Mouse (Mus musculus) kidney, adult 2 months (tissue): ENCODE results near the gene Zfp568. TPM values are rescaled to one million over a fixed set of nuclear protein-coding genes. Genes with fewer than 3 reads are reported as not detected.
"Not testable (repeated sequence)": the region's sequence is repeated elsewhere in the genome, so short reads cannot be mapped to it uniquely, and the experiment has no call there.

Experiments
- DNase-seq: peaks from one replicate; pipeline ENCODE4 v3.0.0; 2021
- H3K27ac ChIP-seq: fragments of 200-500 bp; 2 replicates; pipeline ENCODE4 v1.5.1; 2012; ENCODE audit warnings: low read depth, low read length, control low read depth, inconsistent platforms; ENCODE audit not compliant: insufficient read depth
- H3K27me3 ChIP-seq: fragments of 200-500 bp; replicated peaks from 2 replicates; pipeline ENCODE4 v1.6.1; 2012; ENCODE audit warnings: mild to moderate bottlenecking, moderate library complexity, low read length, inconsistent platforms; ENCODE audit not compliant: control insufficient read depth, insufficient read depth
- H3K36me3 ChIP-seq: fragments of 200-500 bp; 2 replicates; pipeline ENCODE4 v1.6.1; 2012; ENCODE audit warnings: mild to moderate bottlenecking, moderate library complexity, low read length, inconsistent platforms; ENCODE audit not compliant: control insufficient read depth, insufficient read depth
- H3K4me1 ChIP-seq: fragments of 200-500 bp; 2 replicates; pipeline ENCODE4 v1.6.1; 2011; ENCODE audit warnings: low read length; ENCODE audit not compliant: control insufficient read depth, insufficient read depth
- H3K4me3 ChIP-seq: fragments of 200-500 bp; 2 replicates; pipeline ENCODE4 v1.5.1; 2011; ENCODE audit warnings: mild to moderate bottlenecking, low read depth, low read length, control low read depth; ENCODE audit not compliant: insufficient read depth
- CTCF ChIP-seq: fragments of 200-500 bp; conservative IDR thresholded peaks from 2 replicates; pipeline ENCODE4 v1.5.1; 2011; ENCODE audit warnings: low read depth, mild to moderate bottlenecking, control low read depth, low read length, moderate library complexity, mixed read lengths; ENCODE audit not compliant: insufficient read depth, insufficient read length
- POLR2A ChIP-seq: fragments of 200-500 bp; IDR thresholded peaks from one replicate; pipeline ENCODE4 v1.6.1; 2011; ENCODE audit warnings: low read depth, low read length, control low read depth
- WGBS: fragments of 180-500 bp; shearing (Covaris S2); methylation state at CpG from one replicate; pipeline ENCODE4 v1.1.7; 2018; 5-methylcytosine and 5-hydroxymethylcytosine counted together
- polyA plus RNA-seq: library from polyadenylated mRNA; depleted of rRNA; stranded (reverse); fragments of >200 nt; gene quantifications from 2 replicates; pipeline ENCODE4 v1.2.3, GENCODE M21; 2012

Gene Zfp568
- polyA plus RNA-seq, 1 experiment: 4.5 TPM

DNA sequence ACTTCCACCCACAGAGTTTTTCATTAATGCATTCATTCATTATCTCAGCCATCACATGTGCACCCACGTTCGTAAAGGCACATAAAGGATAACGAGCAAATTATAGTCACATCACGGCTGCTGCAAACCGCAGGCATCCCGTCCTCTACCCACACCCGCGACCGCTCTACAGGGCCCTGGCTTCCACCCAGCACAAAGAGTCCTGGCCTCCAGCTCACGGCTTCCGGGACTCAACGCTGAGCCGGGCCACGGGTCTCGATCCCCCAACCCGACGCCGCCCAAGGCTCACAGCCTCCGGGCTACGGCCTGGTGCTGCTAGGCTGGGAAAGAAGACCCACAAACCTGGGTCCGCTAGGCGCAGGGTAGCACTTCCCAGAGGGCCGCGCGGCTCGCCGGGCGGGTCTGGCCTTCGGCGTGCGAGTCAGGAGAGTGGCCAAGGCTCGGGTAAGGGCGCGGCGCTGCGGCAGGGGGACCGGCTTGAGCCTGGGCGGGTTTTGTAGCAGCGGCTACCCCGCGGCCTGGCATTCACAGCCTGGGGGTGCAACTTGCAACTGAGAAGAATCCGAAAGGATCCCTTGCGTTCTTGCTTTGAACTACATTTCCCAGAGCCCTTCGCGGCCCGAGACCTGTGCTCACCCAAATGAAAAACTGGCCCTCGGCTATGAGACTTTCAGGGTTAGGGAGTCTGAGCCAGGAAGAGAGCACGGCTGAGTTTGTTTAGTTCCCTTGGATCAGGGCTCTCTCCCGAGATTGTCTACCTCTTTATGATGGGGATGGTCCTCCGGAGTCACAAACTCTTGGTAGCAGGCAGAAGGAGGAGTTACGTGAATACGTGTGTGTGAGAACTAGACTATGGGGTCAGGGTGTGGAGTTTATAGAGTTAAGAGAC lies 30.0 kb upstream of the Zfp568 start, which contains the start of gene Zfp74:
Zfp74 (minus strand) TSS at position 577 of the 889 bp plus-strand sequence.
- no peaks in the 10 kb centered on the region for H3K36me3 ChIP-seq
- TF ChIP-seq POLR2A: no peak
- no peak for TF ChIP-seq CTCF
- under 1% methylated on average over 52 of the region's 52 CpGs for WGBS
- H3K4me3 ChIP-seq: peak within 1 kb of the TSS; percentile 94
- no peaks in the 10 kb centered on the region for H3K27me3 ChIP-seq
- peak; percentile 88 for DNase-seq
- H3K27ac ChIP-seq: peak within 1 kb of the TSS; percentile 92
- no peaks in the 10 kb centered on the region for H3K4me1 ChIP-seq

DNA sequence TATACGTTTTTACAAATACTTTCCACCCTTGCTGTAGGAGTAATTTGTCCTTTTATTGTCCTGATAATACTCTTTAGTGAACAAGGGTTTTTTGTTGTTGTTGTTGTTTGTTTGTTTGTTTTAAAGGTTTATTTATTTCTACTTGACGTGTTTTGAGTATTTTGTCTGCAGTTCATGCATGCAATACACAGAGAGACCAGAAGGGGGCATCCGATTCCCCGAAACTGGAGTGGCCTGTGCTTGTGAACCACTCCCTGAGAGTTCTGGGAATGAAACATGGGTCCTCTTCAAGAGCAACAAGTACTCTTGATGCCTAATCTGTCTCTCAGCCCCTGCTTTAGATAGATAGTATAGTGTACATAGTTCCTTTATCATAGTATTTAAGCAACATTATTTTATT lies 29.0 kb upstream of the Zfp568 start:
- DNase-seq: peak; percentile 70
- Histone ChIP-seq H3K4me1 (no peaks in the 10 kb centered on the region), H3K36me3 (no peaks in the 10 kb centered on the region), H3K27ac (no peak overlapping the region), H3K4me3 (no peak overlapping the region), H3K27me3 (no peaks in the 10 kb centered on the region)
- 11% methylated on average over 4 of the region's 4 CpGs for WGBS
- TF ChIP-seq CTCF (peak; percentile 67), POLR2A (no peak)

DNA sequence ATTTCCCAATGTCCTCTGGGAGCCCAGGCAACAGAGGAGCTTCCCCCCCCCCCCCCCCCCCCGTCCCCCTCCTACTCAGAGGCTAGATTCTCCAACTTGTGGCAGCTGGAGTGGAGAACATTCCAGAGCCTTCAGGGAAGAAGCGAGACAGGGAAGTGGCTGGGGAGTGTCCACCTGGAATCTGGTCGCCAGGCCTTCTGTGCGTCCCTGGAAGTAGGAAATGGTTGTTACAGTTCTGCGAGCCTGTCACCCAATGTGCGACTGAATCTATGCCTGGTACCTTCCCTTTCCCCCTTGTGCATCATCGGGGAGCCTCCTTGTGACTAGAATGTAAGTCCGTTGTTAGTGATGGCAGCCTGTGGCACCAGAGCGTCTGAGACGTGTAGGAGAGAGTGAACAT lies 27.5 kb upstream of the Zfp568 start:
- peak overlapping the region; percentile 1 for H3K4me3 ChIP-seq
- no peak for TF ChIP-seq POLR2A
- TF ChIP-seq CTCF: no peak
- DNase-seq: peak; percentile 14
- no peaks in the 10 kb centered on the region for H3K27me3 ChIP-seq
- no peaks in the 10 kb centered on the region for H3K4me1 ChIP-seq
- H3K36me3 ChIP-seq: no peaks in the 10 kb centered on the region
- 49% methylated on average over 10 of the region's 10 CpGs for WGBS
- H3K27ac ChIP-seq: no peak overlapping the region

DNA sequence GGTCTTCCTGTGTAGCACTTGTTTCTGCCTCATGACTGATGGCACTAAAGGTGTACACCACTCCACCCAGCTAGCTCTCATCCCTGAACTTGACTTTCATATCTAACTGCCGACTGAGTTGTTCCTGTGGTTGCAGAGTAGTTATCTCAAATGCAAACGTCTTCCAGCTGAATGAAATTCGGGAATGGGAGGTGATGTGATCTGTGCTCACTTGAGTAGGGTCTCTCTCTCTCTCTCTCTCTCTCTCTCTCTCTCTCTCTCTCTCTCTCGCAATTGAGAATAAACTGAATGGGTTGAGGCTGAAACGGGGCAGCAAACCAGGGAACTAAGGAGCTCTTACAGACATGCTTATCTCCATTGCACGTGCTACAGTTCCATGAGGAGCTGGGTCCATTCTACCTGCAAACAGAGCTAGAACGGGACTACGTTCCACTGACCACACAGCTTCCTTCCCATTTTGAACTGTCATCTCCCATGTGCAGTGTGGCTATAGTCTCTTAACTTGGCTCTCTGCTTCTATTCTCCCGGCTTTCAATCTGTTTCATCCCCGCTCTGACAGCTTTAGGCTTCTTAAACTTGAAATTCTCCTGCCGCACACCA lies 25.5 kb upstream of the Zfp568 start:
- Histone ChIP-seq H3K36me3 (no peaks in the 10 kb centered on the region), H3K27ac (no peak overlapping the region), H3K4me3 (no peak overlapping the region), H3K4me1 (no peaks in the 10 kb centered on the region), H3K27me3 (no peaks in the 10 kb centered on the region)
- no peak for DNase-seq
- 87% methylated on average over 11 of the region's 11 CpGs for WGBS
- TF ChIP-seq POLR2A: no peak
- TF ChIP-seq CTCF: no peak

DNA sequence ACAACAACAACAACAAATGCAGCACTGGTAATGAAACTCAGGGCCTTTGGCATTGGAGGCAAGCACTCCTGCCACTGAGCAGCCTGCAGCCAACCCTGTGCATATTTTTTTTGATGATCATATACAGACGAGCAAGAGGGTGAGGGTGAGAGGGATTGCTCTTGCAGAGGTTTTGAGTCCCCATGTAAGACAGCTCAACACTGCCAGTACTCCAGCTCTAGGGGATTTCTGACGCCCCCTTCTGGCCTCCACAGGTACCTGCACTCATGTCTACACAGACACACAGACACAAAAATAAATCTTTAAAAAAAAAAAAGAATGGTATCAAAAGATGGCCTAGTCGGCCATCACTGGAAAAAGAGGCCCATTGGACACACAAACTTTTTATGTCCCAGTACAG lies 24.8 kb upstream of the Zfp568 start:
- WGBS: 60% methylated on average over 3 of the region's 3 CpGs
- Histone ChIP-seq H3K4me3 (no peak overlapping the region), H3K4me1 (no peaks in the 10 kb centered on the region), H3K27me3 (no peaks in the 10 kb centered on the region), H3K27ac (no peak overlapping the region), H3K36me3 (no peaks in the 10 kb centered on the region)
- DNase-seq: no peak
- TF ChIP-seq CTCF (no peak), POLR2A (no peak)

DNA sequence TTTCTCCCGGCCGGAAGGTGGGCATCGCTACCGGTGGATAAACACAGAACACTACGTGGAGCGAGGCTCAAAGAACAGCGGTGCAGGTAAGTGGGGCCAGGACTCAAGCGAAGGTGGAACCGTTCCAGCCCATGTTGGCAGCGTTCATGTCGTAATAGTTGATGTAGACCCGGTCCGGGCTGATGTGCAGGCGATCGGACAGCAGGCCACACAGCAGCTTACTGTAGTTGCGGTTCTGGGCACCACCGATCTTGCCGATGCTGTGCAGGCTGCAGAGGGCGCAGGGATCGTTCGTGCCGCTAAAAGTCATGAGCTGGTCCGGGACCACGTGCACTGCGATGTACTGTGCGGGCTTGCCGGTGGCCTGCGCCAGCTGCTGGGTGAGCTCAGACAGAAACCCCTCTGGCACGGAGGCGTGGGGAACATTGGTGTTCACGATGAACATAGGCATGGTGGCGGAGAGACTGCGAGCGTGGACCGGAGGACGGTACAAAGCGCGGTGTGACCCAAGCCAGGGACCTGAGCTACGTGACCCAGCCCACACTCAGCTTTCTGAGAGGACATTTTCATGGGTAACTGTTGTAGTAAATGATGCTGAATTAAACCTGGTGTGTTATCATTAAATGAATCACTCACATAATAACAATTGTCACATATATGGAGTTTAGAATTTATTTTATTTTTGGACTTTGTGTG lies 18.5 kb upstream of the Zfp568 start:
- not testable (repeated sequence) for H3K27ac ChIP-seq, H3K36me3 ChIP-seq, H3K27me3 ChIP-seq, H3K4me1 ChIP-seq, DNase-seq, H3K4me3 ChIP-seq
- WGBS: 59% methylated on average over 39 of the region's 39 CpGs

DNA sequence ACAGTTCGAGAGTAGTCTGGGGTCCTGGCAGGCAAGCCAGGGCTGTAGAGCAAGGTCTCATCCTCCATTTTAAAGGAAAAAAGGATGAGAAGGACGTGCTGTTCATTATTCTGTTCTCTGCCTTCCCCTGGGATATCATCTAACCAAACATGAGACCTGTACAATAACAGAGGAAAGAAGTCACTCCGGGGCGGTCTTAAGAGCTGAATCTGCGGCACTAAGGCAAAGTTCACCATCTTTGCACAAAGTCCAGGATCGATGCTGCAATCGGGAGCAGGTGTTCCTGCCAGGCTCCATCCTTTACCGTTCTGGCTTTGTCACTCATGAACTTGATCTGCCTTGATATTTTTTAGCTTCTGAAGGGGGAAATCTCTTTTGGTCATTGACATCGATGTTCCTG lies 13.1 kb upstream of the Zfp568 start:
- Histone ChIP-seq H3K27ac (no peak overlapping the region), H3K36me3 (no peaks in the 10 kb centered on the region), H3K4me3 (no peak overlapping the region), H3K27me3 (no peaks in the 10 kb centered on the region), H3K4me1 (no peaks in the 10 kb centered on the region)
- peak; percentile 40 for DNase-seq
- 72% methylated on average over 9 of the region's 9 CpGs for WGBS
- TF ChIP-seq POLR2A (no peak), CTCF (no peak)
